Mouse (Mus musculus): ENCODE data around the gene Rfc2. TPM values are rescaled to one million over a fixed set of nuclear protein-coding genes. Genes with fewer than 3 reads are reported as not detected.
"Not testable (repeated sequence)": the region's sequence is repeated elsewhere in the genome, so short reads cannot be mapped to it uniquely, and the experiment has no call there.

The Rfc2 gene
- total RNA-seq, 2 experiments from 2014 or later, result 12.4 to 14.1 TPM

DNA sequence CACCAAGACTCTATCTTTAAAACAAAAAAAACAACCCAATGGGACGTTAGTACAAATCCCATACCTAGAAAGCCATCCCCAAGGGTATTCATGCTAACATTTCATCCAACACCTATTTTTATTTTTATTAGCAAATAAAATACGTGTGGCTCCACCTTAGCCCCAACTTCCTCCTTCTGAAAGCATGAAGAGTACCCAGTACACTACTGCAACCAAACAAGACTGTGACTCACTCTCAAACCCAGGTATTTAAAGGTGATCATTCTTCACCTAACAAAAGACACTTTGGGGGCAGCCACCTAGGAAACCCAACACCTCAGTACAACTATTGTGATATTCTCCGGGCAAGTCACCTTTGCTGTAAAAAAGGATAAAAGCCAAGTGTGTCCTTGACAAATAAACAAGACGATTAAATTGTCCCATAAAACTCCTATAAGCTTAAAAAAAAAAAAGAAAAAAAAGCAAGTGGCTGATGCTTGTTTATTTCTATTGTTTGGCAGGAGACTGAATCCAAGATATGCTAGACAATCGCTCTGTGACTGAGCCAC is 56.7 kb downstream of the Rfc2 start:
- no peak for DNase-seq
- intact Hi-C loops (cut with DNase I; ENCODE audit: low total_unique reads), result no loop called here

- no peak for DNase-seq
- intact Hi-C loops (cut with DNase I; ENCODE audit: low total_unique reads), result no loop called here
Observed at GRCm38 (mm10) chr5:134638461-134639268, 57.5 kb downstream of the Rfc2 start.

GRCm38 (mm10) chr5:134639269-134639682 is 58.1 kb downstream of the Rfc2 start, which contains the start of gene Eif4h:
Eif4h (minus strand) TSS chr5:134639490.
- DNase-seq, result peak; percentile 98
- intact Hi-C loops (cut with DNase I; ENCODE audit: low total_unique reads), result no loop called here

- intact Hi-C loops (cut with DNase I; ENCODE audit: low total_unique reads), result no loop called here
- no peak for DNase-seq
Observed at GRCm38 (mm10) chr5:134640371-134640770, 59.2 kb downstream of the Rfc2 start.

DNA sequence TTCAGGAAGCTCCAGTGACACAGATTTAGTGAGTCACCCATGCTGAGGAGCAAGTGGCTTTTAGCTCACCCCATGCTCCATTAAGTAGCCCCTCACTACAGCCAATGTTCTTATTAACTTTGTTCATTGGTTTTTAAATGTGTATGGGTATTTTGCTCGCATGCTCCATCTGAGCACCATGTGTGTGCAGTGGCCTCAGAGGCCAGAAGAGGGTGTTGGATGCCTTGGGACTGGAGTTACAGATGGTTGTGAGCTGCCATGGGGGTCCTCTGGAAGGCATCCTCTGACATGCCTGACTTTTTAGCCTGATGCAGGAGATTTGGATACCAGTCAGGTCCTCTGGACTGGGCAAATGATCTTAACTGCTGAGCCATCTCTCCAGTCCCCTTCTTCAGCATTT is 63.0 kb downstream of the Rfc2 start:
- DNase-seq, result no peak
- intact Hi-C loops (cut with DNase I; ENCODE audit: low total_unique reads), result no loop called here

DNA sequence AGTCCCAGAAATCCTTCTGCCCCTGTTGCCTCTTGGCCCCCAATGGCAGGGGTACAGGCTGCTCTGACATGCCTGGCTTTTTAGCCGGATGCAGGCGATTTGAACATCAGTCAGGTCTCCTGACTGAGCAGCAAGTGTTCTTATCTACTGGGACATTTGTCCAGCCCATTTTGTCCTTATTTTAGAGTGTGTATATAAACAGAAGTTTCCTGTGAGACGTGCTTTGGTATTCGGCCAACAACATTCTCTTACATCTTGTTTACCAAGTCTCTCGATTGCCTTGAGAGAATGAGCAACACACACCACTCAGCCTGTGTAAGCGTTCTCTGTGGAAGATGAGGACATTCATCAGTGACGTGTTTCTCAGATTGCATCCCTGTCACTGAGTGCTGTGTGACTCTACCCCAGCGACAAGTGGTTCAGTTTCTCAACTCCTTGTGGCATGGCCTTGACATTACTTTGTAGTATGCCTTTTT is 63.5 kb downstream of the Rfc2 start:
- no peak for DNase-seq
- intact Hi-C loops (cut with DNase I; ENCODE audit: low total_unique reads), result no loop called here

DNA sequence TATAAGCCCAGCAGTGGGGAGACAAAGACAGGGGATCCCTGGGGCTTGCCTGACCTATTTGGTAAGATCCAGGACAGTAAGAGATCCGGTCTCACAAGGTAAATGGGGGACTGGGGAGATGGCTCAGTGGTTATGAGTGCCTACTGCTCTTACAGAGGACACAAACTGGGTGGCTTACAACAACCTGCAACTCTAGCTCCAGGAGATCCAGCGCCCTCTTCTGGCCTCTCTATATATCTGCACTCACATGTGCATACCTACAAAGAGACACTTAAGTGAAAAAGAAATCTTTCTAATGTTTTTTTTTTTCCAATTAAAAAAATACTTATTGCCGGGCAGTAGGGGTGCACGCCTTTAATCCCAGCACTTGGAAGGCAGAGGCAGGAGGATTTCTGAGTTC is 65.3 kb downstream of the Rfc2 start:
- intact Hi-C loops (cut with DNase I; ENCODE audit: low total_unique reads), result no loop called here
- no peak for DNase-seq

- DNase-seq, result no peak
- intact Hi-C loops (cut with DNase I; ENCODE audit: low total_unique reads), result no loop called here
Observed at GRCm38 (mm10) chr5:134647394-134647793, 66.2 kb downstream of the Rfc2 start.

- DNase-seq; intact Hi-C loops (cut with DNase I; ENCODE audit: low total_unique reads): not testable (repeated sequence)
Observed at GRCm38 (mm10) chr5:134648976-134649375, 67.8 kb downstream of the Rfc2 start.

DNA sequence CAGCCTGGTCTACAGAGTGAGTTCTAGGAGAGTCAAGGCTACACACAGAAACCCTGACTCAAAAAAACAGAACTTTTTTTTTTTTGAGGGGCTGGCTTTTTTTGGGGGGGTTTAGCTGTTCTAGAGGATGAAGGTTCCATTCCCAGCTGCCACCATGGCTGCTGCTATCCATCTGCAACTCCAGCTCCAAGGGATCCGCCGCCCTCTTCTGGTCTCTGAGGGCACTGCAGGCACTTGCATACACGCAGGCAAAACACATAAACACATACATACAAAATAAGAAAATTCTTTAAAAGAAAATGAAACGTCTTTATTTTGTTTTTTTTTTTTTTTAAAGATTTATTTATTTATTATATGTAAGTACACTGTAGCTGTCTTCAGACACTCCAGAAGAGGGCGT is 69.8 kb downstream of the Rfc2 start:
- DNase-seq, result peak; percentile 43
- intact Hi-C loops (cut with DNase I; ENCODE audit: low total_unique reads), result no loop called here

Small RNA genes lying within 50 kb of the gene (microRNA-seq; reads per million reads assigned to microRNA genes)
- 0 reads per million in 2 experiments for gene Mir7228

Other genes with a start within 250 kb of the Rfc2 start
- 10 to 100 TPM in 1 of 2 experiments, 1 to 10 TPM in 1; 9.5 to 10.7 TPM for gene Gtf2ird1, start 124.7 kb upstream of the Rfc2 start, total RNA-seq (2021)
- gene Clip2, start 28.9 kb upstream of the Rfc2 start, total RNA-seq (2021), result 1 to 10 TPM; 6.4 to 8.4 TPM
- gene Syna, start 21.2 kb upstream of the Rfc2 start, total RNA-seq (2021), result under 1 TPM in 1 of 2 experiments, not detected in 1; 0.29 TPM
- gene Lat2, start 33.7 kb downstream of the Rfc2 start, total RNA-seq (2021), result 1 to 10 TPM; 1.3 to 1.5 TPM
- 100 to 1,000 TPM; 110 to 114 TPM for gene Eif4h, start 58.1 kb downstream of the Rfc2 start, total RNA-seq (2021)
- 1 to 10 TPM; 5.5 to 7.2 TPM for gene Limk1, start 107.2 kb downstream of the Rfc2 start, total RNA-seq (2021)
- 100 to 1,000 TPM; 123 to 198 TPM for gene Eln, start 166.0 kb downstream of the Rfc2 start, total RNA-seq (2021)